Mouse (Mus musculus): ENCODE results near the gene Pard3b. TPM values are rescaled to one million over a fixed set of nuclear protein-coding genes. Genes with fewer than 3 reads are reported as not detected.

Pard3b gene
- polyA plus RNA-seq, 1 experiment: 0.69 TPM

DNA sequence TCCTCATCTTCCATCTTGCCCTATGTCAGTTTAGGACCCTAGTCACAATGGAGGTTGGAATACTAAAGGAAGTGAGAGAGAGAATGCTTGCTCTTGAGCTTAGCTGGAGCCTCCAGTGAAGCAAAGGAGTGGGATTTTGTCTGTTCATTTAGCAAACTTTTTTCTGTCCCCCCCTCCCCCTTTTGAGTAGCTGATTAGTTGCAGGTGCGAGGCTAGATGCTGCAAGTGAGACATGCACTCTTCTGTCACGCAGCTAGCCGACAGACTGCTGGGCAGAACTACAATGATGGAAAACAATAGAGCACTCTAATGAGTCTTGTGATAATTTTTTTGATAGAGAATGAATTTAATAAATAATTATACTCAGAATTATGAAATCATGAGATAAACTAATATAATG is 49.7 kb downstream of the Pard3b start:
- TF ChIP-seq POLR2A (IDR thresholded peaks at IDR 0.05; ENCODE audit: low read depth, low read length): no peak
- H3K36me3 ChIP-seq (ENCODE audit: control insufficient read depth, insufficient read depth, low read length): no peaks in the 10 kb centered on the region
- H3K27me3 ChIP-seq (ENCODE audit: control insufficient read depth, insufficient read depth, low read length): no peaks in the 10 kb centered on the region
- H3K4me1 ChIP-seq (ENCODE audit: control insufficient read depth, insufficient read depth, insufficient read length): no peaks in the 10 kb centered on the region
- no peak overlapping the region for H3K27ac ChIP-seq (ENCODE audit: insufficient read depth, low read length)
- no peak overlapping the region for H3K4me3 ChIP-seq (ENCODE audit: extremely low read depth, insufficient read depth, insufficient read length)
- no peak for DNase-seq (ENCODE audit: low read depth in 1 of 2, low spot score in 2 of 2)
- 89% methylated on average over 3 of the region's 3 CpGs for WGBS

GRCm38 (mm10) chr1:61698462-61699218 is 60.0 kb downstream of the Pard3b start:
- TF ChIP-seq CTCF (IDR thresholded peaks at IDR 0.05; ENCODE audit: extremely low read depth, insufficient read depth, insufficient read length, insufficient replicate concordance): no peak
- no peak for TF ChIP-seq POLR2A (IDR thresholded peaks at IDR 0.05; ENCODE audit: low read depth, low read length)
- no peak for DNase-seq (ENCODE audit: low read depth in 1 of 2, low spot score in 2 of 2)
- no peaks in the 10 kb centered on the region for H3K36me3 ChIP-seq (ENCODE audit: control insufficient read depth, insufficient read depth, low read length)
- no peaks in the 10 kb centered on the region for H3K27me3 ChIP-seq (ENCODE audit: control insufficient read depth, insufficient read depth, low read length)
- no peak overlapping the region for H3K4me3 ChIP-seq (ENCODE audit: extremely low read depth, insufficient read depth, insufficient read length)
- WGBS: 73% methylated on average over 10 of the region's 10 CpGs
- no peak overlapping the region for H3K27ac ChIP-seq (ENCODE audit: insufficient read depth, low read length)
- H3K4me1 ChIP-seq (ENCODE audit: control insufficient read depth, insufficient read depth, insufficient read length): no peaks in the 10 kb centered on the region

DNA sequence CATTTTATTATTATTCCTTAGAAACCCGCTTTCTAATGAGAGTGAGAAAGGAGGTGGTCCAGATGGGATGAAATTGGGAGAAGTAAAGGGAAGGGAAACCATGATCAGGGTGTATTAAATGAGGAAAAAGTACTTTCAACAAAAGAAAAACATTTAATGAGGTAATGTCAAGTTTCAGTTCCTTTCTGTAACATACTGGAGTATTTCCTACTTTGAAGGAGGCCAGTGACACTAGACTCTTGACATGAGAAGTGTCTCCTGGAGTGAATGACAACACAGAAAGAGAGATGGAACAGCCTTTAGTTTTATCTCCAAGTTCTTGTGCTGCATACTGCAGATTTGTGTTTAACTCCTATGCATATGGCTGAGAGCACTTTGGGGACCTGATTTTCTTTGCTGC is 71.2 kb downstream of the Pard3b start:
- no peak for DNase-seq (ENCODE audit: low read depth in 1 of 2, low spot score in 2 of 2)
- 76% methylated on average over 1 of the region's 1 CpGs for WGBS
- TF ChIP-seq POLR2A (IDR thresholded peaks at IDR 0.05; ENCODE audit: low read depth, low read length): no peak
- TF ChIP-seq CTCF (IDR thresholded peaks at IDR 0.05; ENCODE audit: extremely low read depth, insufficient read depth, insufficient read length, insufficient replicate concordance): no peak
- Histone ChIP-seq H3K27me3 (ENCODE audit: control insufficient read depth, insufficient read depth, low read length) (no peaks in the 10 kb centered on the region), H3K27ac (ENCODE audit: insufficient read depth, low read length) (no peak overlapping the region), H3K4me1 (ENCODE audit: control insufficient read depth, insufficient read depth, insufficient read length) (no peaks in the 10 kb centered on the region), H3K4me3 (ENCODE audit: extremely low read depth, insufficient read depth, insufficient read length) (no peak overlapping the region), H3K36me3 (ENCODE audit: control insufficient read depth, insufficient read depth, low read length) (no peaks in the 10 kb centered on the region)

GRCm38 (mm10) chr1:61711523-61711922 is 72.9 kb downstream of the Pard3b start:
- Histone ChIP-seq H3K27ac (ENCODE audit: insufficient read depth, low read length) (no peak overlapping the region), H3K4me1 (ENCODE audit: control insufficient read depth, insufficient read depth, insufficient read length) (no peaks in the 10 kb centered on the region), H3K27me3 (ENCODE audit: control insufficient read depth, insufficient read depth, low read length) (no peaks in the 10 kb centered on the region), H3K4me3 (ENCODE audit: extremely low read depth, insufficient read depth, insufficient read length) (no peak overlapping the region), H3K36me3 (ENCODE audit: control insufficient read depth, insufficient read depth, low read length) (no peaks in the 10 kb centered on the region)
- DNase-seq (ENCODE audit: low read depth in 1 of 2, low spot score in 2 of 2): no peak
- no peak for TF ChIP-seq POLR2A (IDR thresholded peaks at IDR 0.05; ENCODE audit: low read depth, low read length)
- TF ChIP-seq CTCF (IDR thresholded peaks at IDR 0.05; ENCODE audit: extremely low read depth, insufficient read depth, insufficient read length, insufficient replicate concordance): no peak

- no peaks in the 10 kb centered on the region for H3K4me1 ChIP-seq (ENCODE audit: control insufficient read depth, insufficient read depth, insufficient read length)
- TF ChIP-seq CTCF (IDR thresholded peaks at IDR 0.05; ENCODE audit: extremely low read depth, insufficient read depth, insufficient read length, insufficient replicate concordance) (no peak), POLR2A (IDR thresholded peaks at IDR 0.05; ENCODE audit: low read depth, low read length) (no peak)
- no peaks in the 10 kb centered on the region for H3K27me3 ChIP-seq (ENCODE audit: control insufficient read depth, insufficient read depth, low read length)
- H3K36me3 ChIP-seq (ENCODE audit: control insufficient read depth, insufficient read depth, low read length): no peaks in the 10 kb centered on the region
- no peak overlapping the region for H3K27ac ChIP-seq (ENCODE audit: insufficient read depth, low read length)
- 92% methylated on average over 4 of the region's 4 CpGs for WGBS
- no peak for DNase-seq (ENCODE audit: low read depth in 1 of 2, low spot score in 2 of 2)
- no peak overlapping the region for H3K4me3 ChIP-seq (ENCODE audit: extremely low read depth, insufficient read depth, insufficient read length)
Measured at GRCm38 (mm10) chr1:61729654-61730053, 91.0 kb downstream of the Pard3b start.

DNA sequence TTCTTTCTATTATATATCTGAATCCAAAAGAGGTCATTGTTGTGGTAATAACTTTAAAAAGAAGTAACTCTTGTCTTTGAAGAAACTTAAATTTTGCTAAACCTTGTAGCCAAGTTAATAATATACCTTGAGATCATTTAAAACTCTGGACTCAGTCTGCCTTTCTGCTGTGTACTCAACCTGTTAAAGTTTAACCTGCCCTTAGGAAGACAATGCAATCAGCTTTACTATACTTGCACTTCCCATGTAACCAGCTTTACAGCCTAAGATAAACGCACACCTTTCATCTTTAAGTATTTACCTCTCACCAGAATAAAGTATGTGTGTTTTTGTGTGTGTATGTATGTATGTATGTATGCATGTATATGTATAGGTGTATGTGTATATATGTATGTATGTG is 97.9 kb downstream of the Pard3b start:
- WGBS: 90% methylated on average over 1 of the region's 1 CpGs

DNA sequence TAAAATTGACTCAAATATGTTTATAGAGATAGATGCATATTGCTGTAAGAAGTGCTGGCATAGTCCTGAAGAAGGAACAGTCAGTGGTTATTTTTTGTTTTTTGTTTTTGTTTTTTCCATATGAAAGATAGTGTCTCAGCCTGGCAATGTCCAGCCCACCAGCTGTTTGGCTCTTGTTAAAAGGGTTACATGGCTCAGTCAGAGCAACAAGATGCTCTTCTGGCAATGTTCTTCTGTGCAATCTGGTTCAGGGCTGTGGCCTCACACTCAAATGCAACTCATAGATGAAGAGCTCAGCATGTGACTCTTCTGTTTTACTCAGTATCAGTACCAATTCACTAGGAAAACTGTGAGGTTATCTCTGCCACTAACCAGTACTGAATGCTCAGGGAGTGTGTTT is 104.2 kb downstream of the Pard3b start:
- no peaks in the 10 kb centered on the region for H3K4me1 ChIP-seq (ENCODE audit: control insufficient read depth, insufficient read depth, insufficient read length)
- no peaks in the 10 kb centered on the region for H3K36me3 ChIP-seq (ENCODE audit: control insufficient read depth, insufficient read depth, low read length)
- H3K27me3 ChIP-seq (ENCODE audit: control insufficient read depth, insufficient read depth, low read length): no peaks in the 10 kb centered on the region
- H3K27ac ChIP-seq (ENCODE audit: insufficient read depth, low read length): no peak overlapping the region
- no peak for DNase-seq (ENCODE audit: low read depth in 1 of 2, low spot score in 2 of 2)
- TF ChIP-seq CTCF (IDR thresholded peaks at IDR 0.05; ENCODE audit: extremely low read depth, insufficient read depth, insufficient read length, insufficient replicate concordance): no peak
- no peak overlapping the region for H3K4me3 ChIP-seq (ENCODE audit: extremely low read depth, insufficient read depth, insufficient read length)

More for the DNA sequence above, 97.9 kb downstream of the Pard3b start:
- no peak for DNase-seq (ENCODE audit: low read depth in 1 of 2, low spot score in 2 of 2)
- no peaks in the 10 kb centered on the region for H3K27me3 ChIP-seq (ENCODE audit: control insufficient read depth, insufficient read depth, low read length)
- H3K4me1 ChIP-seq (ENCODE audit: control insufficient read depth, insufficient read depth, insufficient read length): no peaks in the 10 kb centered on the region
- H3K36me3 ChIP-seq (ENCODE audit: control insufficient read depth, insufficient read depth, low read length): no peaks in the 10 kb centered on the region
- H3K27ac ChIP-seq (ENCODE audit: insufficient read depth, low read length): no peak overlapping the region
- TF ChIP-seq POLR2A (IDR thresholded peaks at IDR 0.05; ENCODE audit: low read depth, low read length) (no peak), CTCF (IDR thresholded peaks at IDR 0.05; ENCODE audit: extremely low read depth, insufficient read depth, insufficient read length, insufficient replicate concordance) (no peak)
- H3K4me3 ChIP-seq (ENCODE audit: extremely low read depth, insufficient read depth, insufficient read length): no peak overlapping the region

All from spleen, adult 2 months (tissue).